ENCODE assay signal across 1 mouse cellular context in the genomic region with DNA sequence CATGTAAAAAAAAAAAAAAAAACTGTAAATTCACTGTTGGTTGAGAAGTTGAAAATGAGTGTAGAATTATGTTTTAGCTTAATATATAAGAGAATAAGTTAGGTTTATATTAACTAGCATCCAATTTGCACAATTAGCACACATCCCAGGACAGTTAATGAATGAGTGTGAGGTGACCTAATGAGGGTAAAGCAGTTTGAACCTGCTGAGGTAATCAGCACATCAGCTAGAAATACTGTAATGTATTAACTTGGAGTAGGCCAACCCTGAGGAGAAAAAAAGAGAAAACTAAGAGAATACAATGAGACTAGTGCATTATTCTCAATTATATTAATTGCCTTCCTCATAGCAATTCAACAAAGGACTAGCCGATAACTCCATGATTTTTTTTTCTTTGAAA.
TF ChIP-seq lines count a peak whose summit lies in the region.

No protein-coding gene starts in this region.

TF ChIP-seq in CH12.LX, 34 proteins besides CTCF, POLR2A, EP300 and RAD21 (continued from another document):
- TF ChIP-seq POLR2AphosphoS2 (IDR thresholded peaks at IDR 0.05; ENCODE audit: low read depth, low read length) = no peak
